20 mouse cellular contexts compared by ENCODE assay signal in the genomic region with DNA sequence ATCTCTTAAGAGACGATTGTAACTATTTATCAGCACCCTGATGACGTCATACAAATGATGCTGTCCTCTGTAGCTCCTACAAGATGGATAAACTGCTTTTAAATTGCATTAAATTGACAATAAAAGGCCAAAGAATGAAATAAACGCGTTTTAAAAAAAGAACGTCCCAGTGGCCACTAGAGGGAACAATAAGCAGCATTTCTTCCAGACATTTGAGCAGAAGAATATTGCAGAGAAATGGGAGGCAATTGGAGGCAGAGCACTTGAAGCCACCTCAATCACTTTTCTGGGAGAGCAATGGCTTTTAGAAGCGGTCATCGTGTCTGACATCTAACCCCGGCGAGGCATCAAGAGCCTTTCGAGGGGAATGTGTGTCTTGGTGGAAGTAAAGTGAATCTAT.
DNase-seq lines count a peak whose midpoint lies in the region; ATAC-seq and TF ChIP-seq lines count a peak whose summit lies in the region.
"Had no signal": no experiment of that assay in that cellular context is flagged by ENCODE, and none has a peak within 500 bp of the region (broad histone marks: within the 10 kb centered on the region; RNA-seq: fewer than 3 reads in every experiment).

No protein-coding gene starts in this region.

- DNase-seq in embryo, embryonic 10.5 days (ENCODE audit: low spot score), result peak; percentile 13
- DNase-seq in embryo, embryonic 10 days (ENCODE audit: low spot score), result no peak
- no peak for DNase-seq in heart, adult 2 months
- no peak for DNase-seq in heart, postnatal 14 days
- DNase-seq in lung, embryonic 14.5 days, result peak; percentile 60
- no peak for DNase-seq in lung, adult 18-20 months
- DNase-seq in adipocyte (ENCODE audit: low spot score), result peak; percentile 48
- DNase-seq in adrenal gland, postnatal 10 days, result no peak
- DNase-seq: adrenal gland, postnatal 25 days; cerebellum, adult 9-10 months; gastrocnemius, postnatal 25 days; heart, postnatal 4 days; liver, embryonic 13.5 days; lung, postnatal 10 days; thymus, adult 18-20 months had no signal

- peak; percentile 61 for TF ChIP-seq CTCF in heart, adult 2 months (IDR thresholded peaks at IDR 0.05)
- peak; percentile 60 for TF ChIP-seq CTCF in lung, embryonic 14.5 days (IDR thresholded peaks at IDR 0.05; ENCODE audit: low read depth)

- no peaks in the 10 kb centered on the region for H3K79me2 ChIP-seq in heart, adult 2 months (replicated peaks; ENCODE audit: control insufficient read depth, insufficient read depth, low read length)

- intact Hi-C loops in heart, adult 2 months (cut with DNase I), result loop anchor here (5.0 kb wide), 1 partner anchor 356 kb away; no protein-coding TSS in a partner anchor
- intact Hi-C loops in heart, postnatal 14 days (cut with DNase I), result loop anchor here (5.0 kb wide), 1 partner anchor 351 kb away; no protein-coding TSS in a partner anchor

- H3K4me1 ChIP-seq in heart, adult 2 months (ENCODE audit: control insufficient read depth, insufficient read depth, low read length), result no peaks in the 10 kb centered on the region; the same call in 1 of the 2 replicates
- H3K4me1 ChIP-seq in lung, embryonic 14.5 days (ENCODE audit: insufficient read depth), result no peaks in the 10 kb centered on the region
- H3K4me1 ChIP-seq: liver, embryonic 13.5 days; neural tube, embryonic 15.5 days had no signal

- no peaks in the 10 kb centered on the region for H3K27me3 ChIP-seq in heart, adult 2 months (ENCODE audit: control insufficient read depth, insufficient read depth, low read length)
- H3K27me3 ChIP-seq in lung, embryonic 14.5 days (ENCODE audit: insufficient read depth, low read length), result no peaks in the 10 kb centered on the region
- H3K27me3 ChIP-seq: liver, embryonic 13.5 days; neural tube, embryonic 15.5 days had no signal

- ATAC-seq in lung, embryonic 14.5 days (ENCODE audit: insufficient read depth), result no peak
- ATAC-seq: inflammation-experienced regulatory T-cells, adult 6 months had no signal

- no peaks in the 10 kb centered on the region for H3K9me3 ChIP-seq in lung, embryonic 14.5 days (ENCODE audit: low read depth, low read length)
- H3K9me3 ChIP-seq: liver, embryonic 13.5 days; neural tube, embryonic 15.5 days had no signal

- H3K36me3 ChIP-seq in heart, adult 2 months (ENCODE audit: control insufficient read depth, insufficient read depth, low read length), result no peaks in the 10 kb centered on the region
- no peaks in the 10 kb centered on the region for H3K36me3 ChIP-seq in lung, embryonic 14.5 days (ENCODE audit: insufficient read depth)
- H3K36me3 ChIP-seq: liver, embryonic 13.5 days; neural tube, embryonic 15.5 days had no signal

- no peak overlapping the region for H3K4me3 ChIP-seq in heart, adult 2 months
- no peak overlapping the region for H3K4me3 ChIP-seq in lung, embryonic 14.5 days (ENCODE audit: low read depth, low read length)
- H3K4me3 ChIP-seq: erythroblast, embryonic 14.5 days; liver, embryonic 13.5 days; myocyte; neural tube, embryonic 15.5 days had no signal

- H3K4me2 ChIP-seq in lung, embryonic 14.5 days, result no peak overlapping the region
- H3K4me2 ChIP-seq: heart, embryonic 11.5 days; liver, embryonic 13.5 days; neural tube, embryonic 15.5 days had no signal

- no peak for TF ChIP-seq POLR2A in heart, adult 2 months (IDR thresholded peaks at IDR 0.05; ENCODE audit: insufficient read depth, low read depth, low read length)

- H3K27ac ChIP-seq in heart, adult 2 months, result no peak overlapping the region
- H3K27ac ChIP-seq in lung, embryonic 14.5 days (ENCODE audit: low read depth), result no peak overlapping the region
- H3K27ac ChIP-seq: liver, embryonic 13.5 days; neural tube, embryonic 15.5 days had no signal

- 71% methylated on average over 10 of the region's 10 CpGs for WGBS in heart, adult 2 months
- WGBS in lung, embryonic 14.5 days, result 60% methylated on average over 10 of the region's 10 CpGs

- no peak for TF ChIP-seq EP300 in heart, adult 2 months (IDR thresholded peaks at IDR 0.05; ENCODE audit: insufficient read depth, low read depth, low read length)

- H3K9ac ChIP-seq in heart, adult 2 months (ENCODE audit: low read depth, low read length), result no peak overlapping the region
- H3K9ac ChIP-seq in lung, embryonic 14.5 days, result no peak overlapping the region
- H3K9ac ChIP-seq: liver, embryonic 13.5 days; neural tube, embryonic 15.5 days had no signal

Comparison
In these comparisons a context has a peak if more than half of its experiments do, and no peak if none do; other contexts are left out.
1. DNase-seq: peak in embryo, embryonic 10.5 days (single experiment), lung, embryonic 14.5 days (single experiment) and adipocyte (single experiment); none in embryo, embryonic 10 days (single experiment), heart, adult 2 months (0 of 2), heart, postnatal 14 days (0 of 2), lung, adult 18-20 months (0 of 2) and adrenal gland, postnatal 10 days (single experiment).